Mouse (Mus musculus) limb, embryonic 12.5 days (tissue): ENCODE results near the gene Zfp280d. TPM values are rescaled to one million over a fixed set of nuclear protein-coding genes. Genes with fewer than 3 reads are reported as not detected.

Source experiments
- ATAC-seq: fragments of 200-750 bp; cut with Nextera tagmentation; 2 replicates; pipeline ENCODE4 v1.8.0; 2017; ENCODE audit warnings: low read depth, moderate TSS enrichment; ENCODE audit not compliant: insufficient number of reproducible peaks, insufficient read depth, low FRiP score, low TSS enrichment
- H3K27ac ChIP-seq: fragments of 300-500 bp; sonication (generic); 2 replicates; pipeline ENCODE4 v1.5.1; 2016; ENCODE audit warnings: mild to moderate bottlenecking, moderate library complexity
- H3K27me3 ChIP-seq: fragments of 300-500 bp; sonication (generic); 2 replicates; pipeline ENCODE4 v1.6.1; 2016; ENCODE audit warnings: mild to moderate bottlenecking, moderate library complexity
- H3K36me3 ChIP-seq: fragments of 300-500 bp; sonication (generic); 2 replicates; pipeline ENCODE4 v1.6.1; 2016; ENCODE audit warnings: mild to moderate bottlenecking, moderate library complexity
- H3K4me1 ChIP-seq: fragments of 300-500 bp; sonication (generic); replicated peaks from 2 replicates; pipeline ENCODE4 v1.6.1; 2016
- H3K4me2 ChIP-seq: fragments of 300-500 bp; sonication (generic); 2 replicates; pipeline ENCODE4 v1.6.1; 2016; ENCODE audit warnings: mild to moderate bottlenecking, moderate library complexity
- H3K4me3 ChIP-seq: fragments of 300-500 bp; sonication (generic); replicated peaks from 2 replicates; pipeline ENCODE4 v1.5.1; 2016; ENCODE audit warnings: mild to moderate bottlenecking
- H3K9ac ChIP-seq: fragments of 300-500 bp; sonication (generic); replicated peaks from 2 replicates; pipeline ENCODE4 v1.6.1; 2016; ENCODE audit warnings: mild to moderate bottlenecking, moderate library complexity
- H3K9me3 ChIP-seq: fragments of 300-500 bp; sonication (generic); 2 replicates; pipeline ENCODE4 v1.6.1; 2016; ENCODE audit warnings: mild to moderate bottlenecking, moderate library complexity
- WGBS: fragments of 180-500 bp; shearing (Covaris S2); methylation state at CpG from one replicate; pipeline ENCODE4 v1.1.7; 2016; 5-methylcytosine and 5-hydroxymethylcytosine counted together
- polyA plus RNA-seq: library from polyadenylated mRNA; unstranded; fragments of >200 nt; fragmentation: Nextera tagmentation; extraction: Ambion mirVana; gene quantifications from 2 replicates; pipeline ENCODE4 v1.2.1, GENCODE M21; 2016

Gene Zfp280d
- polyA plus RNA-seq, 1 experiment from 2014 or later = 58.1 TPM

GRCm38 (mm10) chr9:72276941-72277340, 2.3 kb downstream of the Zfp280d start:
- peaks cover 11% of the 10 kb centered on the region; the same call in 1 of the 2 replicates for H3K9me3 ChIP-seq
- H3K4me3 ChIP-seq = no peak overlapping the region
- 0 out of 2 replicates have a peak, but pooled peaks cover 4% of the 10 kb centered on the region for H3K36me3 ChIP-seq
- no peaks in the 10 kb centered on the region for H3K27me3 ChIP-seq
- no peak overlapping the region for H3K27ac ChIP-seq
- H3K4me1 ChIP-seq = peaks cover 8% of the 10 kb centered on the region; the same call in 1 of the 2 replicates
- H3K9ac ChIP-seq = no peak overlapping the region
- no peak for ATAC-seq
- H3K4me2 ChIP-seq = 0 out of 2 replicates have a peak overlapping the region, but pooled peaks have one; percentile 21

- 92% methylated on average over 4 of the region's 4 CpGs for WGBS
- Histone ChIP-seq H3K36me3 (0 out of 2 replicates have a peak, but pooled peaks cover 4% of the 10 kb centered on the region), H3K9ac (no peak overlapping the region), H3K9me3 (peaks cover 5% of the 10 kb centered on the region; the same call in 1 of the 2 replicates), H3K4me3 (no peak overlapping the region), H3K4me2 (no peak overlapping the region), H3K27ac (no peak overlapping the region), H3K27me3 (no peaks in the 10 kb centered on the region), H3K4me1 (peaks cover 8% of the 10 kb centered on the region; the same call in 1 of the 2 replicates)
- ATAC-seq = no peak
These were observed 5.3 kb downstream of the Zfp280d start for GRCm38 (mm10) chr9:72279943-72280342.

GRCm38 (mm10) chr9:72287696-72288095, 13.0 kb downstream of the Zfp280d start:
- H3K4me1 ChIP-seq = 0 out of 2 replicates have a peak, but pooled peaks cover 3% of the 10 kb centered on the region
- no peak overlapping the region for H3K9ac ChIP-seq
- H3K9me3 ChIP-seq = peaks cover 5% of the 10 kb centered on the region; the same call in 1 of the 2 replicates
- no peak for ATAC-seq
- H3K4me2 ChIP-seq = no peak overlapping the region
- 87% methylated on average over 2 of the region's 2 CpGs for WGBS
- no peak overlapping the region for H3K4me3 ChIP-seq
- H3K27me3 ChIP-seq = no peaks in the 10 kb centered on the region
- H3K36me3 ChIP-seq = peaks cover 15% of the 10 kb centered on the region
- no peak overlapping the region for H3K27ac ChIP-seq

GRCm38 (mm10) chr9:72288210-72288609, 13.6 kb downstream of the Zfp280d start:
- 0 out of 2 replicates have a peak, but pooled peaks cover 3% of the 10 kb centered on the region for H3K4me1 ChIP-seq
- H3K4me3 ChIP-seq = no peak overlapping the region
- ATAC-seq = no peak
- peaks cover 5% of the 10 kb centered on the region; the same call in 1 of the 2 replicates for H3K9me3 ChIP-seq
- H3K36me3 ChIP-seq = peaks cover 15% of the 10 kb centered on the region
- H3K9ac ChIP-seq = no peak overlapping the region
- H3K4me2 ChIP-seq = no peak overlapping the region
- no peaks in the 10 kb centered on the region for H3K27me3 ChIP-seq
- H3K27ac ChIP-seq = no peak overlapping the region
- WGBS = 85% methylated on average over 2 of the region's 2 CpGs

- no peaks in the 10 kb centered on the region for H3K9me3 ChIP-seq
- 0 out of 2 replicates have a peak, but pooled peaks cover 3% of the 10 kb centered on the region for H3K4me1 ChIP-seq
- WGBS = 86% methylated on average over 1 of the region's 1 CpGs
- no peak overlapping the region for H3K27ac ChIP-seq
- no peaks in the 10 kb centered on the region for H3K27me3 ChIP-seq
- peaks cover 15% of the 10 kb centered on the region for H3K36me3 ChIP-seq
- H3K4me3 ChIP-seq = no peak overlapping the region
- no peak overlapping the region for H3K4me2 ChIP-seq
- no peak for ATAC-seq
- no peak overlapping the region for H3K9ac ChIP-seq
These were observed 14.4 kb downstream of the Zfp280d start for GRCm38 (mm10) chr9:72289094-72289493.

GRCm38 (mm10) chr9:72294076-72294475, 19.4 kb downstream of the Zfp280d start:
- H3K27me3 ChIP-seq = no peaks in the 10 kb centered on the region
- no peak overlapping the region for H3K4me2 ChIP-seq
- H3K4me3 ChIP-seq = no peak overlapping the region
- ATAC-seq = no peak
- H3K9me3 ChIP-seq = no peaks in the 10 kb centered on the region
- peaks cover 10% of the 10 kb centered on the region for H3K36me3 ChIP-seq
- no peak overlapping the region for H3K9ac ChIP-seq
- H3K27ac ChIP-seq = no peak overlapping the region
- H3K4me1 ChIP-seq = no peaks in the 10 kb centered on the region

- no peak overlapping the region for H3K4me3 ChIP-seq
- peaks cover 44% of the 10 kb centered on the region for H3K36me3 ChIP-seq
- no peak overlapping the region for H3K4me2 ChIP-seq
- no peak for ATAC-seq
- no peaks in the 10 kb centered on the region for H3K4me1 ChIP-seq
- H3K9ac ChIP-seq = no peak overlapping the region
- no peaks in the 10 kb centered on the region for H3K27me3 ChIP-seq
- WGBS = 94% methylated on average over 2 of the region's 2 CpGs
- H3K27ac ChIP-seq = no peak overlapping the region
- no peaks in the 10 kb centered on the region for H3K9me3 ChIP-seq
These were observed 35.1 kb downstream of the Zfp280d start for GRCm38 (mm10) chr9:72309765-72310164.

GRCm38 (mm10) chr9:72333221-72333620, 58.6 kb downstream of the Zfp280d start:
- peaks cover 39% of the 10 kb centered on the region for H3K36me3 ChIP-seq

GRCm38 (mm10) chr9:72336069-72336468, 61.4 kb downstream of the Zfp280d start:
- Histone ChIP-seq H3K4me3 (no peak overlapping the region), H3K36me3 (peaks cover 43% of the 10 kb centered on the region), H3K4me2 (no peak overlapping the region), H3K27me3 (no peaks in the 10 kb centered on the region), H3K9ac (no peak overlapping the region), H3K9me3 (no peaks in the 10 kb centered on the region), H3K4me1 (no peaks in the 10 kb centered on the region), H3K27ac (no peak overlapping the region)
- no peak for ATAC-seq
- 95% methylated on average over 2 of the region's 2 CpGs for WGBS

More at GRCm38 (mm10) chr9:72333221-72333620, 58.6 kb downstream of the Zfp280d start:
- Histone ChIP-seq H3K27me3 (no peaks in the 10 kb centered on the region), H3K4me2 (no peak overlapping the region), H3K4me3 (no peak overlapping the region), H3K27ac (no peak overlapping the region), H3K9ac (no peak overlapping the region), H3K4me1 (no peaks in the 10 kb centered on the region), H3K9me3 (no peaks in the 10 kb centered on the region)
- WGBS = 35% methylated on average over 2 of the region's 2 CpGs
- ATAC-seq = no peak

GRCm38 (mm10) chr9:72339119-72339518, 64.5 kb downstream of the Zfp280d start:
- H3K9ac ChIP-seq = no peak overlapping the region
- no peak for ATAC-seq
- no peaks in the 10 kb centered on the region for H3K27me3 ChIP-seq
- peaks cover 4% of the 10 kb centered on the region; the same call in 1 of the 2 replicates for H3K4me1 ChIP-seq
- H3K4me2 ChIP-seq = no peak overlapping the region
- H3K36me3 ChIP-seq = peaks cover 35% of the 10 kb centered on the region
- H3K27ac ChIP-seq = no peak overlapping the region
- no peaks in the 10 kb centered on the region for H3K9me3 ChIP-seq
- H3K4me3 ChIP-seq = no peak overlapping the region
- 93% methylated on average over 2 of the region's 2 CpGs for WGBS

GRCm38 (mm10) chr9:72343844-72344243, 69.2 kb downstream of the Zfp280d start:
- Histone ChIP-seq H3K9me3 (no peaks in the 10 kb centered on the region), H3K36me3 (peaks cover 32% of the 10 kb centered on the region), H3K27me3 (no peaks in the 10 kb centered on the region), H3K4me1 (peaks cover 6% of the 10 kb centered on the region; the same call in 1 of the 2 replicates), H3K27ac (no peak overlapping the region), H3K9ac (no peak overlapping the region), H3K4me3 (no peak overlapping the region), H3K4me2 (no peak overlapping the region)
- ATAC-seq = no peak

GRCm38 (mm10) chr9:72372359-72372758, 97.7 kb downstream of the Zfp280d start:
- no peaks in the 10 kb centered on the region for H3K27me3 ChIP-seq
- H3K9me3 ChIP-seq = peaks cover 5% of the 10 kb centered on the region; the same call in 1 of the 2 replicates
- ATAC-seq = no peak
- no peak overlapping the region for H3K9ac ChIP-seq
- H3K4me2 ChIP-seq = no peak overlapping the region
- no peak overlapping the region for H3K27ac ChIP-seq
- H3K4me1 ChIP-seq = no peaks in the 10 kb centered on the region
- peaks cover 2% of the 10 kb centered on the region; the same call in 1 of the 2 replicates for H3K36me3 ChIP-seq
- 87% methylated on average over 2 of the region's 2 CpGs for WGBS
- H3K4me3 ChIP-seq = no peak overlapping the region
